Mouse (Mus musculus) adrenal gland, postnatal 4 days (tissue): ENCODE data around the gene Plcb4. TPM values are rescaled to one million over a fixed set of nuclear protein-coding genes. Genes with fewer than 3 reads are reported as not detected.

Experiments
- DNase-seq, 2 experiments: peaks; one replicate each; pipeline ENCODE4 v3.0.0; 2021 to 2022; ENCODE audit warnings: low spot score in 2 of 2, mixed read lengths in 2 of 2
- total RNA-seq, 2 experiments: library from RNA; stranded (reverse); gene quantifications; 2 replicates each; pipeline ENCODE4 v1.2.3; 2021

The Plcb4 gene
- total RNA-seq, 2 experiments from 2014 or later, result 55.1 to 60.8 TPM

- no peak for DNase-seq
Measured at GRCm38 (mm10) chr2:135805748-135806685, 147.2 kb downstream of the Plcb4 start.

GRCm38 (mm10) chr2:135808342-135808741 lies 149.5 kb downstream of the Plcb4 start:
- no peak for DNase-seq

- DNase-seq, result no peak
Measured at GRCm38 (mm10) chr2:135810841-135811240, 152.0 kb downstream of the Plcb4 start.

GRCm38 (mm10) chr2:135811453-135812101 lies 152.8 kb downstream of the Plcb4 start:
- DNase-seq, result no peak

GRCm38 (mm10) chr2:135812701-135813246 lies 154.0 kb downstream of the Plcb4 start:
- DNase-seq, result no peak

GRCm38 (mm10) chr2:135820691-135821090 lies 161.9 kb downstream of the Plcb4 start:
- DNase-seq, result no peak

- no peak for DNase-seq
Measured at GRCm38 (mm10) chr2:135823690-135824089, 164.9 kb downstream of the Plcb4 start.

GRCm38 (mm10) chr2:135824757-135825156 lies 165.9 kb downstream of the Plcb4 start:
- no peak for DNase-seq

GRCm38 (mm10) chr2:135825645-135826044 lies 166.8 kb downstream of the Plcb4 start:
- no peak for DNase-seq

- DNase-seq, result no peak
Measured at GRCm38 (mm10) chr2:135826616-135827360, 168.0 kb downstream of the Plcb4 start.

- no peak for DNase-seq
Measured at GRCm38 (mm10) chr2:135828446-135828845, 169.6 kb downstream of the Plcb4 start.

GRCm38 (mm10) chr2:135833743-135834142 lies 174.9 kb downstream of the Plcb4 start:
- no peak for DNase-seq

- no peak for DNase-seq
Measured at GRCm38 (mm10) chr2:135834435-135834834, 175.6 kb downstream of the Plcb4 start.

- no peak for DNase-seq
Measured at GRCm38 (mm10) chr2:135835911-135836310, 177.1 kb downstream of the Plcb4 start.

GRCm38 (mm10) chr2:135836426-135836825 lies 177.6 kb downstream of the Plcb4 start:
- DNase-seq, result no peak

GRCm38 (mm10) chr2:135837730-135838129 lies 178.9 kb downstream of the Plcb4 start:
- no peak for DNase-seq

- no peak for DNase-seq
Measured at GRCm38 (mm10) chr2:135838135-135838534, 179.3 kb downstream of the Plcb4 start.

GRCm38 (mm10) chr2:135838651-135839286 lies 180.0 kb downstream of the Plcb4 start:
- no peak for DNase-seq

GRCm38 (mm10) chr2:135843721-135844120 lies 184.9 kb downstream of the Plcb4 start:
- no peak for DNase-seq

- DNase-seq, result no peak
Measured at GRCm38 (mm10) chr2:135846903-135847302, 188.1 kb downstream of the Plcb4 start.

- no peak for DNase-seq
Measured at GRCm38 (mm10) chr2:135847738-135848137, 188.9 kb downstream of the Plcb4 start.
